Mouse (Mus musculus) CH12.LX (cell line): ENCODE measurements around the gene Inpp5a.

ENCODE experiments used
- CHD2 ChIP-seq: IDR thresholded peaks from 2 replicates; pipeline ENCODE4 v1.6.1; 2011; ENCODE audit warnings: low read length, improper control_type of control experiment
- CTCF ChIP-seq, 2 experiments: IDR thresholded peaks in 1 of 2; conservative IDR thresholded peaks in 1 of 2; 2 replicates each; pipeline ENCODE4 v1.5.1; 2011 to 2012; ENCODE audit warnings: low read depth in 2 of 2, low read length in 2 of 2, improper control_type of control experiment in 1 of 2, inconsistent platforms in 1 of 2, mild to moderate bottlenecking in 1 of 2, moderate library complexity in 1 of 2
- EP300 ChIP-seq: IDR thresholded peaks from 2 replicates; pipeline ENCODE4 v1.6.1; 2011; ENCODE audit warnings: low read length, improper control_type of control experiment
- KAT2A ChIP-seq: IDR thresholded peaks from 2 replicates; pipeline ENCODE4 v1.6.1; 2012; ENCODE audit warnings: low read length, improper control_type of control experiment, inconsistent platforms; ENCODE audit not compliant: insufficient replicate concordance
- POLR2A ChIP-seq: IDR thresholded peaks from 2 replicates; pipeline ENCODE4 v1.6.1; 2011; ENCODE audit warnings: low read depth, mild to moderate bottlenecking, improper control_type of control experiment, low read length
- USF2 ChIP-seq: conservative IDR thresholded peaks from 2 replicates; pipeline ENCODE4 v1.6.1; 2011; ENCODE audit warnings: low read depth, low read length, improper control_type of control experiment

- TF ChIP-seq KAT2A (no peak), CTCF (conservative IDR thresholded peaks at IDR 0.05 in 1 of 2, IDR thresholded peaks at IDR 0.05 in 1 of 2; ENCODE audit: low read depth in 2 of 2, low read length in 2 of 2) (no peak), USF2 (no peak), EP300 (no peak), POLR2A (no peak), CHD2 (no peak)
Observed at GRCm38 (mm10) chr7:139466484-139467176, 77.7 kb downstream of the Inpp5a start.
